Mouse (Mus musculus) heart, embryonic 13.5 days (tissue): Measurements from ENCODE around the gene Snx7. TPM values are rescaled to one million over a fixed set of nuclear protein-coding genes. Genes with fewer than 3 reads are reported as not detected.

Experiments used
- ATAC-seq: fragments of 200-750 bp; cut with Nextera tagmentation; 2 replicates; pipeline ENCODE4 v1.8.0; 2017; ENCODE audit warnings: moderate TSS enrichment; ENCODE audit not compliant: insufficient number of reproducible peaks, low FRiP score, low TSS enrichment; ENCODE audit errors: extremely low read depth
- H3K27ac ChIP-seq: fragments of 300-500 bp; sonication (generic); replicated peaks from 2 replicates; pipeline ENCODE4 v1.5.1; 2015; ENCODE audit warnings: moderate library complexity, mild to moderate bottlenecking, inconsistent platforms
- H3K27me3 ChIP-seq: fragments of 300-500 bp; sonication (generic); replicated peaks from 2 replicates; pipeline ENCODE4 v1.6.1; 2015; ENCODE audit warnings: mild to moderate bottlenecking, inconsistent platforms
- H3K36me3 ChIP-seq: fragments of 300-500 bp; sonication (generic); 2 replicates; pipeline ENCODE4 v1.6.1; 2015; ENCODE audit warnings: mild to moderate bottlenecking, inconsistent platforms
- H3K4me1 ChIP-seq: fragments of 300-500 bp; sonication (generic); 2 replicates; pipeline ENCODE4 v1.6.1; 2015; ENCODE audit warnings: inconsistent platforms
- H3K4me2 ChIP-seq: fragments of 300-500 bp; sonication (generic); 2 replicates; pipeline ENCODE4 v1.6.1; 2015; ENCODE audit warnings: inconsistent platforms, mild to moderate bottlenecking, moderate library complexity
- H3K4me3 ChIP-seq: fragments of 300-500 bp; sonication (generic); 2 replicates; pipeline ENCODE4 v1.5.1; 2015; ENCODE audit warnings: moderate library complexity, mild to moderate bottlenecking, inconsistent platforms
- H3K9ac ChIP-seq: fragments of 300-500 bp; sonication (generic); 2 replicates; pipeline ENCODE4 v1.6.1; 2015; ENCODE audit warnings: inconsistent platforms, mild to moderate bottlenecking, moderate library complexity
- H3K9me3 ChIP-seq: fragments of 300-500 bp; sonication (generic); 2 replicates; pipeline ENCODE4 v1.6.1; 2016; ENCODE audit warnings: inconsistent platforms
- WGBS: fragments of 180-500 bp; shearing (Covaris S2); methylation state at CpG from one replicate; pipeline ENCODE4 v1.1.7; 2015; ENCODE audit warnings: mixed read lengths; 5-methylcytosine and 5-hydroxymethylcytosine counted together
- polyA plus RNA-seq: library from polyadenylated mRNA; unstranded; fragments of >200 nt; fragmentation: Nextera tagmentation; extraction: Ambion mirVana; gene quantifications from 2 replicates; pipeline ENCODE4 v1.2.1, GENCODE M21; 2015

Gene Snx7
- polyA plus RNA-seq, 1 experiment from 2014 or later = 36.1 TPM

GRCm38 (mm10) chr3:117858996-117859395 is 9.7 kb downstream of the Snx7 start:
- no peak overlapping the region for H3K4me3 ChIP-seq
- ATAC-seq = no peak
- no peaks in the 10 kb centered on the region for H3K27me3 ChIP-seq
- H3K9me3 ChIP-seq = no peaks in the 10 kb centered on the region
- no peak overlapping the region for H3K27ac ChIP-seq
- peaks cover 14% of the 10 kb centered on the region for H3K4me1 ChIP-seq
- H3K36me3 ChIP-seq = peaks cover 9% of the 10 kb centered on the region
- H3K4me2 ChIP-seq = no peak overlapping the region
- H3K9ac ChIP-seq = no peak overlapping the region
- WGBS = 82% methylated on average over 3 of the region's 3 CpGs

- Histone ChIP-seq H3K27ac (no peak overlapping the region), H3K9ac (no peak overlapping the region), H3K27me3 (no peaks in the 10 kb centered on the region), H3K4me3 (no peak overlapping the region), H3K4me1 (peaks cover 6% of the 10 kb centered on the region), H3K4me2 (no peak overlapping the region), H3K9me3 (no peaks in the 10 kb centered on the region), H3K36me3 (no peaks in the 10 kb centered on the region)
- no peak for ATAC-seq
- 59% methylated on average over 3 of the region's 3 CpGs for WGBS
Measured at GRCm38 (mm10) chr3:117853729-117854128, 15.0 kb downstream of the Snx7 start.

GRCm38 (mm10) chr3:117852054-117852361 is 16.7 kb downstream of the Snx7 start:
- Histone ChIP-seq H3K9me3 (no peaks in the 10 kb centered on the region), H3K4me2 (no peak overlapping the region), H3K27ac (no peak overlapping the region), H3K4me1 (peaks cover 6% of the 10 kb centered on the region), H3K9ac (no peak overlapping the region), H3K36me3 (no peaks in the 10 kb centered on the region), H3K27me3 (no peaks in the 10 kb centered on the region), H3K4me3 (no peak overlapping the region)
- WGBS = 89% methylated on average over 3 of the region's 3 CpGs
- ATAC-seq = no peak

GRCm38 (mm10) chr3:117851278-117852053 is 17.3 kb downstream of the Snx7 start:
- Histone ChIP-seq H3K9me3 (no peaks in the 10 kb centered on the region), H3K27ac (no peak overlapping the region), H3K27me3 (no peaks in the 10 kb centered on the region), H3K36me3 (no peaks in the 10 kb centered on the region; the same call in 1 of the 2 replicates), H3K4me1 (peaks cover 6% of the 10 kb centered on the region), H3K4me3 (no peak overlapping the region), H3K9ac (no peak overlapping the region), H3K4me2 (no peak overlapping the region)
- 87% methylated on average over 18 of the region's 18 CpGs for WGBS
- ATAC-seq = no peak

GRCm38 (mm10) chr3:117848866-117849265 is 19.9 kb downstream of the Snx7 start:
- 84% methylated on average over 6 of the region's 6 CpGs for WGBS
- no peaks in the 10 kb centered on the region for H3K27me3 ChIP-seq
- H3K4me3 ChIP-seq = no peak overlapping the region
- no peak overlapping the region for H3K9ac ChIP-seq
- no peaks in the 10 kb centered on the region for H3K4me1 ChIP-seq
- ATAC-seq = no peak
- H3K36me3 ChIP-seq = peaks cover 10% of the 10 kb centered on the region
- no peaks in the 10 kb centered on the region for H3K9me3 ChIP-seq
- no peak overlapping the region for H3K4me2 ChIP-seq
- H3K27ac ChIP-seq = no peak overlapping the region

GRCm38 (mm10) chr3:117842658-117843057 is 26.1 kb downstream of the Snx7 start:
- Histone ChIP-seq H3K36me3 (peaks cover 21% of the 10 kb centered on the region), H3K9me3 (no peaks in the 10 kb centered on the region), H3K4me1 (no peaks in the 10 kb centered on the region), H3K4me3 (no peak overlapping the region), H3K4me2 (no peak overlapping the region), H3K27ac (no peak overlapping the region), H3K9ac (no peak overlapping the region), H3K27me3 (no peaks in the 10 kb centered on the region)
- 86% methylated on average over 1 of the region's 1 CpGs for WGBS
- ATAC-seq = no peak

- no peak for ATAC-seq
- 64% methylated on average over 12 of the region's 12 CpGs for WGBS
- no peaks in the 10 kb centered on the region for H3K27me3 ChIP-seq
Measured at GRCm38 (mm10) chr3:117839867-117840545, 28.7 kb downstream of the Snx7 start.

GRCm38 (mm10) chr3:117838020-117838419 is 30.7 kb downstream of the Snx7 start:
- Histone ChIP-seq H3K4me3 (no peak overlapping the region), H3K4me2 (no peak overlapping the region), H3K36me3 (peaks cover 36% of the 10 kb centered on the region), H3K27ac (no peak overlapping the region), H3K9ac (no peak overlapping the region), H3K9me3 (no peaks in the 10 kb centered on the region), H3K27me3 (no peaks in the 10 kb centered on the region), H3K4me1 (no peaks in the 10 kb centered on the region)
- WGBS = 53% methylated on average over 3 of the region's 3 CpGs
- ATAC-seq = no peak

More at GRCm38 (mm10) chr3:117839867-117840545, 28.7 kb downstream of the Snx7 start:
- Histone ChIP-seq H3K36me3 (peaks cover 37% of the 10 kb centered on the region), H3K27ac (no peak overlapping the region), H3K9ac (no peak overlapping the region), H3K4me2 (no peak overlapping the region), H3K9me3 (no peaks in the 10 kb centered on the region), H3K4me3 (no peak overlapping the region), H3K4me1 (no peaks in the 10 kb centered on the region)

GRCm38 (mm10) chr3:117826486-117827200 is 42.1 kb downstream of the Snx7 start:
- ATAC-seq = no peak
- 80% methylated on average over 6 of the region's 6 CpGs for WGBS
- H3K9ac ChIP-seq = no peak overlapping the region
- no peak overlapping the region for H3K4me2 ChIP-seq
- H3K4me3 ChIP-seq = no peak overlapping the region
- H3K4me1 ChIP-seq = no peaks in the 10 kb centered on the region
- peaks cover 17% of the 10 kb centered on the region for H3K36me3 ChIP-seq
- H3K27me3 ChIP-seq = no peaks in the 10 kb centered on the region
- H3K27ac ChIP-seq = no peak overlapping the region
- no peaks in the 10 kb centered on the region for H3K9me3 ChIP-seq

- no peak for ATAC-seq
- 84% methylated on average over 3 of the region's 3 CpGs for WGBS
Measured at GRCm38 (mm10) chr3:117823218-117823617, 45.5 kb downstream of the Snx7 start.

GRCm38 (mm10) chr3:117817635-117818034 is 51.1 kb downstream of the Snx7 start:
- no peak overlapping the region for H3K9ac ChIP-seq
- H3K36me3 ChIP-seq = no peaks in the 10 kb centered on the region
- H3K9me3 ChIP-seq = no peaks in the 10 kb centered on the region
- no peak for ATAC-seq
- 91% methylated on average over 1 of the region's 1 CpGs for WGBS
- H3K27ac ChIP-seq = no peak overlapping the region
- no peaks in the 10 kb centered on the region for H3K4me1 ChIP-seq
- H3K4me2 ChIP-seq = no peak overlapping the region
- no peak overlapping the region for H3K4me3 ChIP-seq
- no peaks in the 10 kb centered on the region for H3K27me3 ChIP-seq

More at GRCm38 (mm10) chr3:117823218-117823617, 45.5 kb downstream of the Snx7 start:
- Histone ChIP-seq H3K36me3 (peaks cover 4% of the 10 kb centered on the region), H3K4me2 (no peak overlapping the region), H3K9ac (no peak overlapping the region), H3K27ac (no peak overlapping the region), H3K4me1 (no peaks in the 10 kb centered on the region), H3K4me3 (no peak overlapping the region), H3K9me3 (no peaks in the 10 kb centered on the region), H3K27me3 (no peaks in the 10 kb centered on the region)
